ENCODE assay signal across 21 mouse cellular contexts in genomic region chr11:120366443-120367027, GRCm38 (mm10). TPM values are rescaled to one million over a fixed set of nuclear protein-coding genes. Genes with fewer than 3 reads are reported as not detected.
A peak's percentile ranks its signal among the peaks of the same experiment; 100 is the strongest.
DNase-seq lines count a peak whose midpoint lies in the region; ATAC-seq and TF ChIP-seq lines count a peak whose summit lies in the region.
"Had no signal": no experiment of that assay in that cellular context is flagged by ENCODE, and none has a peak within 500 bp of the region (broad histone marks: within the 10 kb centered on the region; RNA-seq: fewer than 3 reads in every experiment).

No protein-coding gene starts in this region.

- DNase-seq in heart, embryonic 10.5 days (ENCODE audit: low spot score): no peak
- no peak for DNase-seq in heart, adult 9 months (ENCODE audit: low spot score in 2 of 2)
- peak; percentile 88 for DNase-seq in midbrain, embryonic 11.5 days (ENCODE audit: low spot score, missing footprints)
- no peak for DNase-seq in lung, postnatal 10 days
- DNase-seq: adrenal gland, adult 8-10 months; cerebellum, postnatal 10 days; gastrocnemius, postnatal 10 days; heart, adult 11 months; heart, postnatal 14 days; kidney, adult 8-10 months; kidney, postnatal 14 days; left cerebral cortex, postnatal 4 days; liver; lung, postnatal 14 days; thymus, postnatal 25 days had no signal

- ATAC-seq in neural tube, embryonic 12.5 days (ENCODE audit: low FRiP score, low read depth): no peak
- no peak for ATAC-seq in neural tube, embryonic 15.5 days (ENCODE audit: low FRiP score)
- no peak for ATAC-seq in midbrain, embryonic 11.5 days (ENCODE audit: low FRiP score)
- no peak for ATAC-seq in megakaryocyte-erythroid progenitor cell, adult 5-6 weeks (replicated peaks; ENCODE audit: low FRiP score, low TSS enrichment, poor library complexity, severe bottlenecking)

- H3K4me1 ChIP-seq in heart, embryonic 10.5 days: peaks cover 60% of the 10 kb centered on the region
- peaks cover 11% of the 10 kb centered on the region for H3K4me1 ChIP-seq in neural tube, embryonic 12.5 days
- H3K4me1 ChIP-seq in neural tube, embryonic 15.5 days: peaks cover 13% of the 10 kb centered on the region
- peaks cover 9% of the 10 kb centered on the region for H3K4me1 ChIP-seq in midbrain, embryonic 11.5 days (ENCODE audit: control insufficient read depth, insufficient read depth, low read length)

- H3K4me3 ChIP-seq in heart, embryonic 10.5 days: no peak overlapping the region
- H3K4me3 ChIP-seq in neural tube, embryonic 12.5 days: no peak overlapping the region
- no peak overlapping the region for H3K4me3 ChIP-seq in neural tube, embryonic 15.5 days (replicated peaks)
- no peak overlapping the region for H3K4me3 ChIP-seq in midbrain, embryonic 11.5 days (ENCODE audit: low read depth, low read length)
- H3K4me3 ChIP-seq in myocyte: no peak overlapping the region
- H3K4me3 ChIP-seq: embryonic facial prominence, embryonic 13.5 days had no signal

- no peaks in the 10 kb centered on the region for H3K9me3 ChIP-seq in heart, embryonic 10.5 days
- H3K9me3 ChIP-seq in neural tube, embryonic 12.5 days: no peaks in the 10 kb centered on the region
- H3K9me3 ChIP-seq in neural tube, embryonic 15.5 days (replicated peaks): no peaks in the 10 kb centered on the region
- no peaks in the 10 kb centered on the region for H3K9me3 ChIP-seq in midbrain, embryonic 11.5 days (ENCODE audit: control insufficient read depth, low read length)
- H3K9me3 ChIP-seq: embryonic facial prominence, embryonic 13.5 days had no signal

- no peak overlapping the region; the same call in 1 of the 2 replicates for H3K9ac ChIP-seq in neural tube, embryonic 12.5 days
- no peak overlapping the region for H3K9ac ChIP-seq in neural tube, embryonic 15.5 days (replicated peaks)
- 0 out of 2 replicates have a peak overlapping the region, but pooled peaks have one; percentile 16 for H3K9ac ChIP-seq in midbrain, embryonic 11.5 days (ENCODE audit: low read length)
- H3K9ac ChIP-seq: embryonic facial prominence, embryonic 13.5 days had no signal

- TF ChIP-seq POLR2A in myocyte (IDR thresholded peaks at IDR 0.05; ENCODE audit: insufficient read length, low read depth): no peak

- 38% methylated on average over 7 of the region's 7 CpGs for WGBS in heart, embryonic 10.5 days
- 39% methylated on average over 7 of the region's 7 CpGs for WGBS in neural tube, embryonic 12.5 days
- WGBS in neural tube, embryonic 15.5 days: 38% methylated on average over 7 of the region's 7 CpGs
- 33% methylated on average over 7 of the region's 7 CpGs for WGBS in midbrain, embryonic 11.5 days

- no peak overlapping the region for H3ac ChIP-seq in myocyte (ENCODE audit: control insufficient read depth, insufficient read length)

- H3K27ac ChIP-seq in heart, embryonic 10.5 days: peak overlapping the region; percentile 26; the same call in 1 of the 2 replicates
- H3K27ac ChIP-seq in neural tube, embryonic 12.5 days: no peak overlapping the region
- H3K27ac ChIP-seq in neural tube, embryonic 15.5 days (replicated peaks): no peak overlapping the region
- no peak overlapping the region for H3K27ac ChIP-seq in midbrain, embryonic 11.5 days (ENCODE audit: low read depth, low read length)
- H3K27ac ChIP-seq: embryonic facial prominence, embryonic 13.5 days had no signal

- H3K36me3 ChIP-seq in heart, embryonic 10.5 days: peaks cover 30% of the 10 kb centered on the region
- H3K36me3 ChIP-seq in neural tube, embryonic 12.5 days: peaks cover 25% of the 10 kb centered on the region
- peaks cover 28% of the 10 kb centered on the region for H3K36me3 ChIP-seq in neural tube, embryonic 15.5 days
- H3K36me3 ChIP-seq in midbrain, embryonic 11.5 days (ENCODE audit: control insufficient read depth, insufficient read depth, low read length): 0 out of 2 replicates have a peak, but pooled peaks cover 3% of the 10 kb centered on the region
- H3K36me3 ChIP-seq in myocyte (ENCODE audit: control insufficient read depth, insufficient read depth): no peaks in the 10 kb centered on the region

- H3K79me2 ChIP-seq in myocyte (ENCODE audit: control insufficient read depth, insufficient read depth): no peaks in the 10 kb centered on the region

- no peaks in the 10 kb centered on the region for H3K27me3 ChIP-seq in heart, embryonic 10.5 days (ENCODE audit: insufficient read depth, poor library complexity, severe bottlenecking)
- H3K27me3 ChIP-seq in neural tube, embryonic 12.5 days (replicated peaks): no peaks in the 10 kb centered on the region
- no peaks in the 10 kb centered on the region for H3K27me3 ChIP-seq in neural tube, embryonic 15.5 days (replicated peaks)
- no peaks in the 10 kb centered on the region for H3K27me3 ChIP-seq in midbrain, embryonic 11.5 days (ENCODE audit: control insufficient read depth, insufficient read depth, low read length)
- H3K27me3 ChIP-seq in myocyte (ENCODE audit: control insufficient read depth, insufficient read depth, insufficient read length): no peaks in the 10 kb centered on the region
- H3K27me3 ChIP-seq: embryonic facial prominence, embryonic 13.5 days had no signal

- H3K4me2 ChIP-seq in neural tube, embryonic 12.5 days (replicated peaks): 0 out of 2 replicates have a peak overlapping the region, but pooled peaks have one; percentile 12
- H3K4me2 ChIP-seq in neural tube, embryonic 15.5 days: no peak overlapping the region
- H3K4me2 ChIP-seq in midbrain, embryonic 11.5 days: no peak overlapping the region
- no peak overlapping the region for H3K4me2 ChIP-seq in myocyte (ENCODE audit: low read depth)
- H3K4me2 ChIP-seq: embryonic facial prominence, embryonic 13.5 days had no signal

TF ChIP-seq in myocyte, 11 proteins besides CTCF, POLR2A, EP300 and RAD21:
- TF ChIP-seq MYOD1 (IDR thresholded peaks at IDR 0.05; ENCODE audit: control insufficient read depth in 1 of 3, insufficient read length in 2 of 3, low read depth in 2 of 3) (peak in 2 of 3 experiments; percentile 44 to 55), E2F4 (IDR thresholded peaks at IDR 0.05; ENCODE audit: insufficient read depth) (no peak), TCF3 (IDR thresholded peaks at IDR 0.05; ENCODE audit: insufficient read length, low read depth) (no peak), POLR2AphosphoS2 (IDR thresholded peaks at IDR 0.05; ENCODE audit: insufficient read length, low read depth) (peak; percentile 21), MAX (IDR thresholded peaks at IDR 0.05; ENCODE audit: low read depth) (no peak), SRF (IDR thresholded peaks at IDR 0.05; ENCODE audit: control insufficient read depth, insufficient read length, low read depth) (no peak)

RNA-seq across cellular contexts. Expression of gene Fscn2, which starts 5.2 kb away (rescaled TPM):
- polyA plus RNA-seq in heart, embryonic 10.5 days (2016; fragmentation: Nextera tagmentation; extraction: Ambion mirVana): 0.25 and 0.49 TPM in 2 replicates
- 1.1 and 1.6 TPM in 2 replicates for polyA plus RNA-seq in neural tube, embryonic 12.5 days (2016; fragmentation: Nextera tagmentation; extraction: Ambion mirVana)
- 0.64 and 1.4 TPM in 2 replicates for polyA plus RNA-seq in neural tube, embryonic 15.5 days (2015; fragmentation: Nextera tagmentation; extraction: Ambion mirVana)
- 1.4 TPM in 2 replicates for polyA plus RNA-seq in midbrain, embryonic 11.5 days (2014; fragmentation: Nextera tagmentation; extraction: Ambion mirVana)
- 1.1 TPM for polyA plus RNA-seq in myocyte (2012; fragmentation: generic; extraction: Trizol)
- not detected in 2 replicates for total RNA-seq in megakaryocyte-erythroid progenitor cell, adult 5-6 weeks (2014; fragmentation: Nextera tagmentation)
- not detected in 2 replicates for total RNA-seq in megakaryocyte-erythroid progenitor cell, adult 5-6 weeks (2017)
- total RNA-seq: heart, postnatal 14 days had no signal
- polyA plus RNA-seq: liver, embryonic 16.5 days had no signal

RNA-seq across cellular contexts. Expression of gene Faap100, which starts 12.0 kb away (rescaled TPM):
- polyA plus RNA-seq in heart, embryonic 10.5 days (2016; fragmentation: Nextera tagmentation; extraction: Ambion mirVana): 32.5 and 35.9 TPM in 2 replicates
- 51.0 and 53.4 TPM in 2 replicates for polyA plus RNA-seq in neural tube, embryonic 12.5 days (2016; fragmentation: Nextera tagmentation; extraction: Ambion mirVana)
- 71.6 and 81.5 TPM in 2 replicates for polyA plus RNA-seq in neural tube, embryonic 15.5 days (2015; fragmentation: Nextera tagmentation; extraction: Ambion mirVana)
- polyA plus RNA-seq in midbrain, embryonic 11.5 days (2014; fragmentation: Nextera tagmentation; extraction: Ambion mirVana): 25.3 and 29.2 TPM in 2 replicates
- 12.3 TPM for polyA plus RNA-seq in myocyte (2012; fragmentation: generic; extraction: Trizol)
- total RNA-seq in megakaryocyte-erythroid progenitor cell, adult 5-6 weeks (2014; fragmentation: Nextera tagmentation): 31.0 and 34.7 TPM in 2 replicates
- 11.3 and 11.6 TPM in 2 replicates for total RNA-seq in megakaryocyte-erythroid progenitor cell, adult 5-6 weeks (2017)

RNA-seq across cellular contexts. Expression of gene Actg1, which starts 18.2 kb away (rescaled TPM):
- 1,513 and 2,033 TPM in 2 replicates for polyA plus RNA-seq in heart, embryonic 10.5 days (2016; fragmentation: Nextera tagmentation; extraction: Ambion mirVana)
- 3,655 and 3,681 TPM in 2 replicates for polyA plus RNA-seq in neural tube, embryonic 12.5 days (2016; fragmentation: Nextera tagmentation; extraction: Ambion mirVana)
- 3,602 and 3,776 TPM in 2 replicates for polyA plus RNA-seq in neural tube, embryonic 15.5 days (2015; fragmentation: Nextera tagmentation; extraction: Ambion mirVana)
- polyA plus RNA-seq in midbrain, embryonic 11.5 days (2014; fragmentation: Nextera tagmentation; extraction: Ambion mirVana): 2,965 and 3,081 TPM in 2 replicates
- 2,358 TPM for polyA plus RNA-seq in myocyte (2012; fragmentation: generic; extraction: Trizol)
- 774 and 823 TPM in 2 replicates for total RNA-seq in megakaryocyte-erythroid progenitor cell, adult 5-6 weeks (2014; fragmentation: Nextera tagmentation)
- 492 and 662 TPM in 2 replicates for total RNA-seq in megakaryocyte-erythroid progenitor cell, adult 5-6 weeks (2017)
